Mouse (Mus musculus): ENCODE measurements around the gene Katnbl1.

GRCm38 (mm10) chr2:112430403-112430802 is 51.4 kb downstream of the Katnbl1 start:
- TF ChIP-seq POLR2A (IDR thresholded peaks at IDR 0.05; ENCODE audit: borderline replicate concordance, extremely low read depth, insufficient read depth, insufficient read length, poor library complexity, severe bottlenecking): no peak
- TF ChIP-seq CTCF (IDR thresholded peaks at IDR 0.05; ENCODE audit: borderline replicate concordance, extremely low read depth, insufficient read depth, insufficient read length): no peak
